Mouse (Mus musculus): ENCODE measurements around the gene Abhd6.
A peak's percentile ranks its signal among the peaks of the same experiment; 100 is the strongest.

Gene Abhd6

GRCm38 (mm10) chr14:8032087-8032944, 29.6 kb downstream of the Abhd6 start:
- no peak for DNase-seq

- DNase-seq = no peak
Measured at GRCm38 (mm10) chr14:8034561-8034960, 31.9 kb downstream of the Abhd6 start.

GRCm38 (mm10) chr14:8035951-8036350, 33.2 kb downstream of the Abhd6 start:
- DNase-seq = no peak

GRCm38 (mm10) chr14:8036406-8036805, 33.7 kb downstream of the Abhd6 start:
- DNase-seq = no peak

- no peak for DNase-seq
Measured at GRCm38 (mm10) chr14:8038150-8038549, 35.4 kb downstream of the Abhd6 start.

GRCm38 (mm10) chr14:8038791-8039448, 36.2 kb downstream of the Abhd6 start:
- peak; percentile 68 for DNase-seq

- DNase-seq = no peak
Measured at GRCm38 (mm10) chr14:8040179-8040578, 37.5 kb downstream of the Abhd6 start.

GRCm38 (mm10) chr14:8040911-8041678, 38.4 kb downstream of the Abhd6 start:
- no peak for DNase-seq

- no peak for DNase-seq
Measured at GRCm38 (mm10) chr14:8042120-8042519, 39.4 kb downstream of the Abhd6 start.

- DNase-seq = no peak
Measured at GRCm38 (mm10) chr14:8042577-8042976, 39.9 kb downstream of the Abhd6 start.

- DNase-seq = no peak
Measured at GRCm38 (mm10) chr14:8044330-8044729, 41.6 kb downstream of the Abhd6 start.

GRCm38 (mm10) chr14:8044786-8045185, 42.1 kb downstream of the Abhd6 start:
- no peak for DNase-seq

- no peak for DNase-seq
Measured at GRCm38 (mm10) chr14:8045187-8045846, 42.6 kb downstream of the Abhd6 start.

GRCm38 (mm10) chr14:8046839-8047238, 44.1 kb downstream of the Abhd6 start:
- DNase-seq = no peak

GRCm38 (mm10) chr14:8049334-8049733, 46.6 kb downstream of the Abhd6 start:
- no peak for DNase-seq

- no peak for DNase-seq
Measured at GRCm38 (mm10) chr14:8051869-8052268, 49.2 kb downstream of the Abhd6 start.

GRCm38 (mm10) chr14:8052661-8053060, 50.0 kb downstream of the Abhd6 start:
- no peak for DNase-seq

- DNase-seq = no peak
Measured at GRCm38 (mm10) chr14:8054310-8055102, 51.8 kb downstream of the Abhd6 start.

- DNase-seq = no peak
Measured at GRCm38 (mm10) chr14:8056076-8056475, 53.4 kb downstream of the Abhd6 start.

- no peak for DNase-seq
Measured at GRCm38 (mm10) chr14:8059938-8060337, 57.2 kb downstream of the Abhd6 start.

- DNase-seq = no peak
Measured at GRCm38 (mm10) chr14:8062076-8062475, 59.4 kb downstream of the Abhd6 start.
